Mouse (Mus musculus) liver (tissue): ENCODE results near the gene Zfp518a.

ENCODE experiments used
- DNase-seq: peaks from one replicate; pipeline ENCODE4 v3.0.0-alpha.2; 2020; ENCODE audit warnings: mixed read lengths

The Zfp518a gene

GRCm38 (mm10) chr19:40894519-40895392 is at the start of gene Zfp518a:
Gene Zfp518a (plus strand): TSS chr19:40894705.
- DNase-seq: peak; percentile 88

GRCm38 (mm10) chr19:40844731-40845130 is 49.8 kb upstream of the Zfp518a start:
- no peak for DNase-seq

- no peak for DNase-seq
Observed at GRCm38 (mm10) chr19:40849391-40849790, 45.1 kb upstream of the Zfp518a start.

- no peak for DNase-seq
Observed at GRCm38 (mm10) chr19:40859555-40859954, 35.0 kb upstream of the Zfp518a start.

GRCm38 (mm10) chr19:40868284-40868683 is 26.2 kb upstream of the Zfp518a start:
- no peak for DNase-seq

GRCm38 (mm10) chr19:40869425-40870105 is 24.9 kb upstream of the Zfp518a start:
- no peak for DNase-seq

GRCm38 (mm10) chr19:40872955-40873665 is 21.4 kb upstream of the Zfp518a start:
- peak; percentile 87 for DNase-seq

- no peak for DNase-seq
Observed at GRCm38 (mm10) chr19:40881700-40882099, 12.8 kb upstream of the Zfp518a start.

GRCm38 (mm10) chr19:40888887-40889286 is 5.6 kb upstream of the Zfp518a start:
- DNase-seq: no peak

- DNase-seq: no peak
Observed at GRCm38 (mm10) chr19:40894071-40894506, 416 bp upstream of the Zfp518a start.

- DNase-seq: no peak
Observed at GRCm38 (mm10) chr19:40895393-40895703, 843 bp downstream of the Zfp518a start.

- DNase-seq: no peak
Observed at GRCm38 (mm10) chr19:40931581-40932369, 37.3 kb downstream of the Zfp518a start.

GRCm38 (mm10) chr19:40935376-40935775 is 40.9 kb downstream of the Zfp518a start:
- DNase-seq: no peak

GRCm38 (mm10) chr19:40936038-40936437 is 41.5 kb downstream of the Zfp518a start:
- no peak for DNase-seq

- peak; percentile 17 for DNase-seq
Observed at GRCm38 (mm10) chr19:40943552-40943951, 49.0 kb downstream of the Zfp518a start.

- no peak for DNase-seq
Observed at GRCm38 (mm10) chr19:40946937-40947577, 52.6 kb downstream of the Zfp518a start.

GRCm38 (mm10) chr19:40958981-40959380 is 64.5 kb downstream of the Zfp518a start:
- no peak for DNase-seq

GRCm38 (mm10) chr19:40962988-40963387 is 68.5 kb downstream of the Zfp518a start:
- peak; percentile 73 for DNase-seq

- DNase-seq: no peak
Observed at GRCm38 (mm10) chr19:40964367-40964891, 69.9 kb downstream of the Zfp518a start.

- DNase-seq: no peak
Observed at GRCm38 (mm10) chr19:40964936-40965850, 70.7 kb downstream of the Zfp518a start.
